Comparison of ENCODE assay signal across 8 mouse cellular contexts in the genomic region with DNA sequence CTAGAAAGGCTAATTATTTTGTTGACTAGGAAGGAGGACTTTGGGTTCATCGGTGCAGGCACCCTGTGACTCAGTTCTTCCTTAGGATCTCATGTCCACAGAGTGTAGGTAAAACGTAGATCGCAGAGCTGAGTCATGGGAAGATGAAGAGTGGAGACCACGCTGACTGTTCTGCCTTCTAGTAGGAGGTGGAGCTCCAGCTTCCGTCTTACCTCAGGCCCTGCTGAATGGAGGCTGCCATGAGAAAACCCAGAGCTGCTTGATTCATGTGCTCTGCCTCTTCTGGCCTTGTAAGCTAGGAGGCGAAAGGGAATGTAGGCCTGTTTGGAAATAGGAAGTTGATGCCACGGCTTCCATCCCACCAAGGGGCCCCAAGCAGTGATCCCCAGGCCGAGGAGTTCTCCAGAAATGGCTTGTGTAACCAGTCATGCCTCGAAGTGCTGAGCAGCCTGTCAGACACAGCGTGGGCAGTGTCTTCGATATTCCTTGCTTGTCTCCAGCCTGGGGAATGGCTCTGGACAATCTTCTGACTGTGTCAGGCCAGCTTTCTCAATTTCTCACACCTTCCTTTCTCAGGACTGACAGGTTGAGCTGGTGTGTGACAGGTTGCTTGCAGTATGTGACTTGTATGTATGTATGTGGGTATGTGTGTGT. TPM values are rescaled to one million over a fixed set of nuclear protein-coding genes. Genes with fewer than 3 reads are reported as not detected.
DNase-seq lines count a peak whose midpoint lies in the region; ATAC-seq and TF ChIP-seq lines count a peak whose summit lies in the region.

No protein-coding gene starts in this region.

- peak overlapping the region; percentile 81 for H3K4me3 ChIP-seq in kidney, embryonic 15.5 days (replicated peaks)
- peak overlapping the region; percentile 86 for H3K4me3 ChIP-seq in G1E (ENCODE audit: low read depth, low read length)
- 0 out of 2 replicates have a peak overlapping the region, but pooled peaks have one; percentile 3 for H3K4me3 ChIP-seq in limb, embryonic 11.5 days (ENCODE audit: low read depth, low read length)
- peak overlapping the region; percentile 82 for H3K4me3 ChIP-seq in neural tube, embryonic 13.5 days

- WGBS in kidney, embryonic 15.5 days: 70% methylated on average over 11 of the region's 11 CpGs
- WGBS in limb, embryonic 11.5 days: 87% methylated on average over 11 of the region's 11 CpGs
- 78% methylated on average over 11 of the region's 11 CpGs for WGBS in neural tube, embryonic 13.5 days

- H3K4me2 ChIP-seq in kidney, embryonic 15.5 days: peak overlapping the region; percentile 65
- H3K4me2 ChIP-seq in limb, embryonic 11.5 days (ENCODE audit: low read depth, severe bottlenecking): peak overlapping the region; percentile 10; the same call in 1 of the 2 replicates
- peak overlapping the region; percentile 72 for H3K4me2 ChIP-seq in neural tube, embryonic 13.5 days

- H3K9ac ChIP-seq in kidney, embryonic 15.5 days: 0 out of 2 replicates have a peak overlapping the region, but pooled peaks have one; percentile 21
- H3K9ac ChIP-seq in limb, embryonic 11.5 days (ENCODE audit: low read length): no peak overlapping the region
- H3K9ac ChIP-seq in neural tube, embryonic 13.5 days: 0 out of 2 replicates have a peak overlapping the region, but pooled peaks have one; percentile 52

- no peak for DNase-seq in kidney, postnatal 10 days
- DNase-seq in G1E (ENCODE audit: low spot score): peak; percentile 35
- no peak for DNase-seq in limb, embryonic 11.5 days (ENCODE audit: low spot score)
- DNase-seq in layer of hippocampus, postnatal 14 days (ENCODE audit: low spot score in 2 of 2): no peak
- no peak for DNase-seq in layer of hippocampus, adult 18-20 months (ENCODE audit: low spot score in 2 of 2)

- peak overlapping the region; percentile 60; the same call in 1 of the 2 replicates for H3K27ac ChIP-seq in kidney, embryonic 15.5 days
- no peak overlapping the region for H3K27ac ChIP-seq in limb, embryonic 11.5 days (replicated peaks; ENCODE audit: low read depth, low read length)
- no peak overlapping the region for H3K27ac ChIP-seq in neural tube, embryonic 13.5 days (replicated peaks)

- H3K9me3 ChIP-seq in kidney, embryonic 15.5 days (replicated peaks): no peaks in the 10 kb centered on the region
- H3K9me3 ChIP-seq in G1E (replicated peaks): no peaks in the 10 kb centered on the region
- no peaks in the 10 kb centered on the region for H3K9me3 ChIP-seq in limb, embryonic 11.5 days (ENCODE audit: control insufficient read depth, low read length)
- H3K9me3 ChIP-seq in neural tube, embryonic 13.5 days: no peaks in the 10 kb centered on the region

- no peak for TF ChIP-seq CTCF in G1E (IDR thresholded peaks at IDR 0.05; ENCODE audit: low read depth, low read length)

- ATAC-seq in kidney, embryonic 15.5 days (replicated peaks; ENCODE audit: low FRiP score): no peak
- ATAC-seq in G1E (ENCODE audit: extremely low read depth, insufficient number of reproducible peaks, low FRiP score, poor library complexity, severe bottlenecking): no peak; the same call in 1 of the 2 replicates
- peak; percentile 50 for ATAC-seq in erythroblast, adult 5-6 weeks (replicated peaks; ENCODE audit: low FRiP score, poor library complexity, severe bottlenecking)
- ATAC-seq in limb, embryonic 11.5 days (ENCODE audit: insufficient number of reproducible peaks, low FRiP score, low TSS enrichment, low read depth): no peak
- no peak for ATAC-seq in neural tube, embryonic 13.5 days (ENCODE audit: low read depth)

- H3K27me3 ChIP-seq in kidney, embryonic 15.5 days: no peaks in the 10 kb centered on the region
- no peaks in the 10 kb centered on the region for H3K27me3 ChIP-seq in G1E (ENCODE audit: insufficient read depth, low read length)
- no peaks in the 10 kb centered on the region for H3K27me3 ChIP-seq in limb, embryonic 11.5 days (ENCODE audit: control insufficient read depth, insufficient read depth, low read length)
- no peaks in the 10 kb centered on the region for H3K27me3 ChIP-seq in neural tube, embryonic 13.5 days

- peaks cover 42% of the 10 kb centered on the region for H3K4me1 ChIP-seq in kidney, embryonic 15.5 days
- H3K4me1 ChIP-seq in G1E (ENCODE audit: insufficient read depth, low read depth, low read length): peaks cover 63% of the 10 kb centered on the region
- peaks cover 11% of the 10 kb centered on the region for H3K4me1 ChIP-seq in limb, embryonic 11.5 days (ENCODE audit: control insufficient read depth, insufficient read depth, low read length)
- H3K4me1 ChIP-seq in neural tube, embryonic 13.5 days (replicated peaks): peaks cover 31% of the 10 kb centered on the region

- peaks cover 15% of the 10 kb centered on the region for H3K36me3 ChIP-seq in kidney, embryonic 15.5 days
- peaks cover 54% of the 10 kb centered on the region for H3K36me3 ChIP-seq in G1E (replicated peaks)
- H3K36me3 ChIP-seq in limb, embryonic 11.5 days (ENCODE audit: control insufficient read depth, insufficient read depth, low read length): peaks cover 2% of the 10 kb centered on the region; the same call in 1 of the 2 replicates
- H3K36me3 ChIP-seq in neural tube, embryonic 13.5 days: peaks cover 10% of the 10 kb centered on the region

RNA-seq across cellular contexts. Expression of a gene that starts 1.4 kb away (rescaled TPM):
- polyA plus RNA-seq in kidney, embryonic 15.5 days (2015; fragmentation: Nextera tagmentation; extraction: Ambion mirVana): 56.3 and 63.1 TPM in 2 replicates
- total RNA-seq in G1E (2014; fragmentation: Nextera tagmentation): 47.5 and 59.3 TPM in 2 replicates
- total RNA-seq in G1E (2017): 53.9 and 57.6 TPM in 2 replicates
- 56.8 and 78.5 TPM in 2 replicates for polyA plus RNA-seq in G1E (2012)
- total RNA-seq in erythroblast, adult 5-6 weeks (2015; ENCODE audit: low replicate concordance): 28.1 and 29.5 TPM in 2 replicates
- total RNA-seq in erythroblast, adult 5-6 weeks (2017; ENCODE audit: low replicate concordance): 45.1 and 58.0 TPM in 2 replicates
- 44.9 and 49.0 TPM in 2 replicates for polyA plus RNA-seq in limb, embryonic 11.5 days (2014; fragmentation: Nextera tagmentation; extraction: Ambion mirVana)
- polyA plus RNA-seq in neural tube, embryonic 13.5 days (2015; fragmentation: Nextera tagmentation; extraction: Ambion mirVana): 57.2 and 66.1 TPM in 2 replicates
- 10 to 100 TPM; 65.4 to 71.8 TPM for total RNA-seq in layer of hippocampus, postnatal 14 days (2021)
- total RNA-seq in layer of hippocampus, adult 18-20 months (2021): 10 to 100 TPM; 64.5 to 65.7 TPM

RNA-seq across cellular contexts. Expression of a gene that starts 1.5 kb away (rescaled TPM):
- polyA plus RNA-seq in kidney, embryonic 15.5 days (2015; fragmentation: Nextera tagmentation; extraction: Ambion mirVana): 5.2 and 6.6 TPM in 2 replicates
- 3.8 and 8.1 TPM in 2 replicates for total RNA-seq in G1E (2014; fragmentation: Nextera tagmentation)
- 1.1 and 1.6 TPM in 2 replicates for total RNA-seq in G1E (2017)
- 1.3 and 2.7 TPM in 2 replicates for polyA plus RNA-seq in G1E (2012)
- total RNA-seq in erythroblast, adult 5-6 weeks (2015; ENCODE audit: low replicate concordance): not detected in 2 replicates
- total RNA-seq in erythroblast, adult 5-6 weeks (2017; ENCODE audit: low replicate concordance): 0.09 TPM in 1 of 2 replicates, not detected in the other
- 1.8 and 3.3 TPM in 2 replicates for polyA plus RNA-seq in limb, embryonic 11.5 days (2014; fragmentation: Nextera tagmentation; extraction: Ambion mirVana)
- 1.5 and 1.7 TPM in 2 replicates for polyA plus RNA-seq in neural tube, embryonic 13.5 days (2015; fragmentation: Nextera tagmentation; extraction: Ambion mirVana)
- 1 to 10 TPM in 1 of 2 experiments, under 1 TPM in 1; 0.93 to 1.3 TPM for total RNA-seq in layer of hippocampus, postnatal 14 days (2021)
- 1 to 10 TPM; 1.5 to 2.3 TPM for total RNA-seq in layer of hippocampus, adult 18-20 months (2021)

RNA-seq across cellular contexts. Expression of a gene that starts 12.7 kb away (rescaled TPM):
- polyA plus RNA-seq in kidney, embryonic 15.5 days (2015; fragmentation: Nextera tagmentation; extraction: Ambion mirVana): 226 and 234 TPM in 2 replicates
- total RNA-seq in G1E (2014; fragmentation: Nextera tagmentation) (119 and 123 TPM in 2 replicates), G1E (2017) (65.7 and 89.1 TPM in 2 replicates)
- 31.4 and 67.5 TPM in 2 replicates for polyA plus RNA-seq in G1E (2012)
- 11.1 and 58.3 TPM in 2 replicates for total RNA-seq in erythroblast, adult 5-6 weeks (2015; ENCODE audit: low replicate concordance)
- 5.9 and 13.1 TPM in 2 replicates for total RNA-seq in erythroblast, adult 5-6 weeks (2017; ENCODE audit: low replicate concordance)
- 90.5 and 100 TPM in 2 replicates for polyA plus RNA-seq in limb, embryonic 11.5 days (2014; fragmentation: Nextera tagmentation; extraction: Ambion mirVana)
- polyA plus RNA-seq in neural tube, embryonic 13.5 days (2015; fragmentation: Nextera tagmentation; extraction: Ambion mirVana): 99.6 and 112 TPM in 2 replicates
- total RNA-seq in layer of hippocampus, postnatal 14 days (2021): 10 to 100 TPM; 86.2 to 90.2 TPM
- 10 to 100 TPM; 89.8 to 94.5 TPM for total RNA-seq in layer of hippocampus, adult 18-20 months (2021)

RNA-seq across cellular contexts. Expression of a gene that starts 26.9 kb away (rescaled TPM):
- polyA plus RNA-seq in kidney, embryonic 15.5 days (2015; fragmentation: Nextera tagmentation; extraction: Ambion mirVana): 11.9 and 14.5 TPM in 2 replicates
- not detected in 2 replicates for total RNA-seq in G1E (2014; fragmentation: Nextera tagmentation)
- 0.12 and 0.38 TPM in 2 replicates for total RNA-seq in G1E (2017)
- not detected in 2 replicates for polyA plus RNA-seq in G1E (2012)
- total RNA-seq in erythroblast, adult 5-6 weeks (2015; ENCODE audit: low replicate concordance): 3.1 TPM in 1 of 2 replicates, not detected in the other
- not detected in 2 replicates for total RNA-seq in erythroblast, adult 5-6 weeks (2017; ENCODE audit: low replicate concordance)
- polyA plus RNA-seq in limb, embryonic 11.5 days (2014; fragmentation: Nextera tagmentation; extraction: Ambion mirVana): 1.1 and 1.8 TPM in 2 replicates
- 3.4 and 5.3 TPM in 2 replicates for polyA plus RNA-seq in neural tube, embryonic 13.5 days (2015; fragmentation: Nextera tagmentation; extraction: Ambion mirVana)
- total RNA-seq in layer of hippocampus, postnatal 14 days (2021): 1 to 10 TPM; 8.1 to 9.4 TPM
- total RNA-seq in layer of hippocampus, adult 18-20 months (2021): 10 to 100 TPM; 14.0 to 16.6 TPM

RNA-seq across cellular contexts. Expression of a gene that starts 35.0 kb away (rescaled TPM):
- polyA plus RNA-seq in kidney, embryonic 15.5 days (2015; fragmentation: Nextera tagmentation; extraction: Ambion mirVana): 0.39 and 0.48 TPM in 2 replicates
- not detected in 2 replicates for total RNA-seq in G1E (2014; fragmentation: Nextera tagmentation)
- total RNA-seq in G1E (2017): 0.16 and 0.17 TPM in 2 replicates
- polyA plus RNA-seq in G1E (2012): not detected in 2 replicates
- not detected in 2 replicates for total RNA-seq in erythroblast, adult 5-6 weeks (2015; ENCODE audit: low replicate concordance)
- not detected in 2 replicates for total RNA-seq in erythroblast, adult 5-6 weeks (2017; ENCODE audit: low replicate concordance)
- not detected in 2 replicates for polyA plus RNA-seq in limb, embryonic 11.5 days (2014; fragmentation: Nextera tagmentation; extraction: Ambion mirVana)
- polyA plus RNA-seq in neural tube, embryonic 13.5 days (2015; fragmentation: Nextera tagmentation; extraction: Ambion mirVana): not detected in 2 replicates
- not detected for total RNA-seq in layer of hippocampus, postnatal 14 days (2021)
- under 1 TPM; 0.23 to 0.97 TPM for total RNA-seq in layer of hippocampus, adult 18-20 months (2021)

Comparison
In these comparisons a context has a peak if more than half of its experiments do, and no peak if none do; other contexts are left out.
1. H3K4me2 ChIP-seq: peak in every context shown above with its lines; median percentile 72 in neural tube, embryonic 13.5 days; 65 in kidney, embryonic 15.5 days; 10 in limb, embryonic 11.5 days.
2. H3K4me3 ChIP-seq: peak in every context shown above with its lines; median percentile 86 in G1E; 82 in neural tube, embryonic 13.5 days; 81 in kidney, embryonic 15.5 days; 3 in limb, embryonic 11.5 days.